Mouse (Mus musculus): ENCODE measurements at regions not wholly inside any gene's neighbourhood (a gene's known extent, or its start where the extent isn't known, plus 50 kb on each side); places are given as distances from the start of the nearest gene placed in this dataset.
"Not testable (repeated sequence)": the region's sequence is repeated elsewhere in the genome, so short reads cannot be mapped to it uniquely, and the experiment has no call there.

DNA sequence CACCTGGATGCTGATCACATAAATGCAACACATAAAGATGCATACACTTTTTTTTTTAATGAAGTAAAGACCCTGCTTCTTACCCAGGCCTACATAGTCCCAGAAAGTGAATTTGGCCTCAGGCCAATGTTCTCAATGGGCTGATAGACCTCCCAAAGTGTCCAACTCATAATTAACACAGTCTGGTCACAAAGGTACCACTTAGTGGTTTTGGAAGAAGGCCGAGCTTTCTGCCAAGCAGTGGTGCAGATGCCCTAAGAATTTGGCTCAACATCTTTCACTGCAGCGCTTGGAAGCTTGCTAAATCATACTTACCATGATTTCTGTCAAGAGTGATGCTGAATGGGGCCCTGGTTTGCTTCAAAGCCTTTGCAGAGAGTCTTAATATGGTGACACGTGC, 706.4 kb upstream of the Rag2 start:
- DNase-seq (ENCODE audit: low spot score) = no peak

DNA sequence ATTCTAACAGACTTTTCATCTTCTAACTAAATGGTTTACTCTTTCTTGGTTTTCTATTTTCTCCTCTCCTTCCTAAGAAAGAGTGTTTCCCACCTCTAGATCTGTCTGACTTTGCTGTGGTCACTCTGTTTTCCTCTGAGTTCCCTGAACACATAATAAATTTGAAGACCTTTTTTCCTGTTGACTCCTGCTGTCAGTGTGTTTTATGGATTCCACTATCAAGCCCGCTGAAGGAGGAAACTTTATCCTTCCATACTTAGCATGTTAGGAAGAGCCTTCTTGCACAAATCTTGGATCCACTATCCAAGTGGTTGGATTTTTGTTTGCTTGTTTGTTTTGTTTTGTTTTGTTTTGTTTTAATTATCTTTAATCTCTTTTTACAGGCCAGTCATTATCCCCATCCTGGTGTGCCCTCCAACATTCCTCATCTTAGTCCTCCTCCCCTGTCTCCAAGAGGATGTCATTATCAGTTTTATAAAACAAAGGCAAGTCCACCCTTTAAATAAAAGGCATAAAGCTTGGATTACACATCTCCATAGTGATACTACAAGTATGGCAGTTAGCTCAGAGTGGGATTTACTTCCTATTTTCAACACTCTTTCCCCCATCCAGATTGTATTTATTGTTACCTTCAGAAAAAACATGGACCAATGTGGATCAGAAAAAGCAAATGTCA, 704.8 kb upstream of the Rag2 start:
- DNase-seq (ENCODE audit: low spot score) = no peak

DNA sequence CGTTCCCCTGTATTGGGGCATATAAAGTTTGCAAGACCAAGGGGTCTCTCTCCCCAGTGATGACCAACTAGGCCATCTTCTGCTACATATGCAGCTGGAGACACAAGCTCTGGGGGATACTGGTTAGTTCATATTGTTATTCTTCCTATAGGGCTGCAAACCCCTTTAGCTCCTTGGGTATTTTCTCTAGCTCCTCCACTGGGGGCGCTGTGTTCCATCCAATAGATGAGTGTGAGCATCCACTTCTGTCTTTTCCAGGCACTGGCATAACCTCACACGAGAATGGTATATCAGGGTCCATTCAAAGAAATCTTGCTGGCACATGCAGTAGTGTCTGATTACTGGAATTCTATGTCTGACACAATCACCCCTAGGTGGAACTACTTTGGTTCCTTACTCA, 675.9 kb upstream of the Rag2 start:
- not testable (repeated sequence) for DNase-seq (ENCODE audit: low spot score)

DNA sequence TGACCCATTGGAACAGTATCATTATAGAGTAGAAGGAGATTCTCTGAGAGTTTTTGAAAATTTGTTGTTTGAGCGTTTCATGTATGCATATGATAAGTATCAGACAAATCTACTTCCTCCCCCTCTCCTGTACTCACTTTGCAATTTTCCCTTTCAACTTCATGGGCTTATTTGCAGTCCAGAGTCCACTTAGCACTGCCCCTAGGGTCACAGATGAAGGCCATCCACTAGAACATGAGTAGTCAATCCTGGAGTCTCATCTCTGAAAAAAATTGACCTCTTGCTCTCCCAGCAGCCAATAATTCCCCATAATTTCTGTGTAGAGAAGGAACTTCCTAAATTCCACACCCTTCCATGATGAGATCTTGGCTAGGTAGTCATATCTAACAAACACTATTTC, 665.1 kb upstream of the Rag2 start:
- DNase-seq (ENCODE audit: low spot score) = no peak

DNA sequence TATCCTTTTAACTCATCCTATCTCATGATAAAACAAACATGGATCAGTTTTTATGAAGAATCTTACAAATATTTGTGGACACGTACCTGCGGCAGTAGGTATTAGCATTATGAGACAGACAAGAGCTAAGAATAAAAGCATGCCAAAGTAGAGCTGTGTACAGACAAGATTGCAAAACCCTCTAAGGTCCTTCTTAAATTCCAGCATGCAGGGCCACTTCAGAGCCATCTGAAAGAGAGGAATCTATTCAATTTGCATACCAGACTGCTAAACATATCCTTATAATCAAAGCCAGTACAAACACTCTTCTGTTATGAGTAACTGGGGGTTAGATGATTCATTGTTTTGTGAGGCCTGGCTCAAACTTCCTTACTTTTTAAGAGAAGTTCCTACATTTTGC, 659.9 kb upstream of the Rag2 start:
- no peak for DNase-seq (ENCODE audit: low spot score)

DNA sequence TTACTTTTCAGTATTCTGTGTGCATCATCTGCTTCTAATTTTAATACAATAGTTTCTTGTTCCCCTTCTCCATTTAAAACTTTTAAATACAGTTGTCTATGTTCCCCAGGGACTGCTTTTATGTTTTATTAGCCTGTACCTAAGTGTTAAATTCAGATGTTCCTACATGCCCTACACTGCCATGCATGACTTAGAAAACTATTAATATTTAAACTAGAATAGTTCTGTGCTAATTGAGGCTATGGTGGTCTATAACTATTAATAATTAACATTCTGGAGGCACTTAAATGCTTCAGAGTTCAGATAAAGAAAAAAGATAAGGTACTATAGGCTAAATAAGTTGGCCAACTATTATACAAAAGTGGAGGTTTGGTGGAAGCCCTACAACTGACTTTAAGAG, 647.3 kb upstream of the Rag2 start:
- DNase-seq (ENCODE audit: low spot score) = no peak

DNA sequence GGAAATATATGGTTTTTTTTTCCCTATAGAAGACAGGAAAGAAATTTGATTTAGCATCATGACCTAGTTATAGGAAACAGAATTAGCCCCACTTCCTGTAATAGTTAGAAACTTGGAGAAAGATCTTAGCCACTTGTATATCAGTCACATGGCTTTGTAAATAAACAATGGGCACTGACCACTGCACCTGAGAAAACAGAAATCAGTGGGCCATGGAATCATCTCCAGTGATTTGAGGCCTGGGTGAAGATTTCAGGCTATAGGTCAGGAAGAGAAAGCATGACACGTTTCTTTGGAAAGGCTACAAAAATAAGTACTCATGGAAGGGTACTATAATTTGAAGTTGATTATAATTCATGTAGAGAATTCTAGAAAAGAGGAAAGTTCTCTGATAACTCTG, 642.2 kb upstream of the Rag2 start:
- no peak for DNase-seq (ENCODE audit: low spot score)

DNA sequence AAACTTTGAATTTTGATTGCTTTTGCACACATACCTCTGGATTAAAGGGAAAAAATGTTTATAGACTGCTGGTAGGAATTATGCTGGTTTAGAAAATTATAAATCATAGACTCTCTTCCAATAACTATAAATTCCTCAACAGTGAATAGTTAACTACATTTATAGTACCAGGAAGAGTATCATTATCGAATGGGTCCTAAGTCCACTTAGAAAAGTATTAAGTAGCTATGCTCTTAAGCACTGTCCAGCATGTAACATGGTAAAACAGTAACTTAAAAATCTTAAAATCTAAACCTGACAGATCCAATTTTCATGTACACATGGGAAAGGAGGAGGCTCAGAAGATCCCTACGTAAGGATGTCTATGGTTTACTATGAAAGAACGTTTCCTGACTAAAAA, 609.2 kb upstream of the Rag2 start:
- no peak for DNase-seq (ENCODE audit: low spot score)

DNA sequence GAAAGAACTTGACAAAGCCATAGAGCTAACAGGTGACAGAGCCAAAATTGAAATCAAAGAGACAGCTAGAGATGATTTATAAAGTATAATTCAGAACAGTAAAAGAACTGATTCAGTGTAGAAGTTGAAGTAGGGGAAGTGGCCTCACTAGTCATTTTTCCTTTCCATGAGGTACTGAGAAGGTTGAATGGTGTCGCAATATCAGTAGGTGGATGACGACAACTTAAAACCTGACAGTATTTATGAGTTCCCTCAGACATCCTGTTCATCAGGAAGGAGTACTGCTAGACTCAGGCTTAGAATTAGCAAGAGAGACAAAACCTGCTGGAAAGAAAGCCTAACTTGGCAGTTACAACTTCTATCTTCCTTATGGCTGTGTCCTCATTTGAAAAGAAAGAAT, 605.1 kb upstream of the Rag2 start:
- DNase-seq (ENCODE audit: low spot score) = no peak

DNA sequence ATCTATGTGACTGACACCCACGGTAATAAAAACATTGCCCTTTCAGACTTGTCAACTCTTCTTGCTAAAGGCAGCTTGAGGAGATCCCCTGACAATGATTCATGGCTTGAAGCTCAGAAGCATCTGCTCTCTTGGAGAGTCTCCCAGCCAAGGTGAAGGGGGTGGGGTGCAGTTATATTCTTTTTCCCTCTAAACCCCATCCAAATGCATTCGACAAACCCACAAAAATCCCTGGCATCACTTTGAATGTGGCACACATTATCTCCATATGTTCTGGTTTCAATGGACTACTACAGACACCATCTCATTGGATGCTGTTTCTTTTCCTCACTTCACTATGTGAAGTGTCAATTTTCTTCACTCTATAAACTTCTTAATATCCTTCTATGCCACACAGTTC, 603.0 kb upstream of the Rag2 start:
- no peak for DNase-seq (ENCODE audit: low spot score)

DNA sequence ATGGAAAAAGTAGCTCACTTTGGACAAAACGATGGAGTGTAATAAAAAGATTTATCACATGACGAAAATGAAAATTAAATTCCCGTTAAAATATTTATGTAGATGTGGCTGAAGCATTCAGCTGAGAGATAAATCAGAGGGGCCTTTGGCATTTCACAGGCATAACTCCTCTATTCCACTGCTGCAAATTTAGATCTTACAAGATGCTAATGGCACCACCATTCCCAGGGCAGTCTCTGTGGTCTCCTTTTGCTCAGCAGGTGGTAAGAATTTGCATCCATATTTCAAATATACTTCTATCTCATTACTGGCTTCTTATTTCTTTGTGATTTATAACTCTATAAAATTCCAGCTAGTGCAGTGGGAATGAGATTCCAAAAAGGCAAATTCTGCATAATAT, 581.5 kb upstream of the Rag2 start:
- DNase-seq (ENCODE audit: low spot score) = no peak

DNA sequence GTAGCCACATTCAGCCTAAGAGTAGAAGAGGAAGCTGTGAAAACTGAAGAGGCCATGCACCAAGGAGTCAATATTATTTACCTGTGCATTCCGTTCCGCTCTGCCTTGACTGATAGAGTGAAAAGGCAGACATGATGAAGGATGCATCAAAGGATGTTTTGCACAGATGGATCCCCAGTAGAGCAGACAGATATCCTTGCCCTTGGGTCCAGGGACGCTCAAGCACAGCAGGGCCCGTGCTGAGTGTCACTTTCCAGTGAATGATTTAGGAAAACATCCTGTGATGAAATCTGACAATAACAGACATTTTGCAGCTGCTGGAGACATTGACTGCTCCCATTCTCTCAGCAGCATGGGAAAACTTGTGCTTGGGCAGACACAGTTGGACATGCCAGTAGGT, 561.6 kb upstream of the Rag2 start:
- no peak for DNase-seq (ENCODE audit: low spot score)

DNA sequence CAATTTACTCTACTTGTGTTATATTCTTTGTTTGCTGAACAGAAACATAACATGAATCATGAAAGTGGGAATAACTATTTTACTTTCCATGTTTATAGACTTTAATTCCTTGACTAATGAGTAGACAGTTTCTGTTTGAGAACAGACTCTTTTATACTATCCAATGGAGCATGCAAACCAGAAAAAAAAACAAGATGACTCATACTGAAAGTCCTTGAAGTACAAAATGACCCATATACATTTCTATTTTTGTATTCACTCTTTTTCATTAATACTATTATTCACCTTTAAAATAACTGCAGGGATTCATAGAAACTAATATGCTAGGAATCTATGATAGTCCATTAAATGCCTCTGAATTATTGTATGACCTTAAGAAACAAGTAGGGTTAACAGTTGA, 549.5 kb upstream of the Rag2 start:
- DNase-seq (ENCODE audit: low spot score) = no peak

DNA sequence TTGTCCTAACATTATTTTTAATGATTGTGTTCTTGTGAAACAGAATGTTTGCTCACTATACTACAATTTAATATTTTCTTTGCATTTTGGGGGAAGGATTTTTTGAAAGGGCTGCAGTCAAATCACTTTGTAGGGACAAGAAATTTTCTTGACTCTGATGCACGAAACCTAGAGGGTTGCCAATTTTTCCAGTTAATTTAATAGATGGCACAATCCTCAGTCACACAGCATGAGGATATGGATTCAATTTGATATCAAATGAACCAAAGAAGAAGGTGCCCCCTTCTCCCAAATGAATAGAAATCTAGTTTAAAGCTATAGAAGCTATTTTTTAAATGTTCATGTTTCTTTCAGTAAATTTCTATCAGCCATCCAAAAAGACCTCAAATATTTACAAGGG, 544.3 kb upstream of the Rag2 start:
- no peak for DNase-seq (ENCODE audit: low spot score)

DNA sequence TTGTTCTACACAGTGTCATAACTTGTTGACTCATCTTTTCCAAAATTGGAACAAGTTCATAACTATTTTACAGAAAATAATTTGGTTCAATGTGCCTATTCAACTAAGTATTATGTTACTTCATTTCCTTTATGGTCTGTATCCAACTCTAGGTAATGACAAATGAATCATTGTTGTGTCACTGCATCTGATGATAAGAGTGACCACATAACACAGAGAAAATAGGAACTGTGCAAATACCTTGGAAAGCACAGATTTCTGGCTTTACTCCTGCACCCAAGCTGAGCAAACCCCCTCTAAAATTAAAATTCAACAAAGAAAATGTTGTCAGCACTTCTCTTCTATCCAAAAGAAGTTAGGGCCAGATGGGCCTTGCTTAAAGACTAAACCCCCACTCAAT, 540.7 kb upstream of the Rag2 start:
- DNase-seq (ENCODE audit: low spot score) = no peak

DNA sequence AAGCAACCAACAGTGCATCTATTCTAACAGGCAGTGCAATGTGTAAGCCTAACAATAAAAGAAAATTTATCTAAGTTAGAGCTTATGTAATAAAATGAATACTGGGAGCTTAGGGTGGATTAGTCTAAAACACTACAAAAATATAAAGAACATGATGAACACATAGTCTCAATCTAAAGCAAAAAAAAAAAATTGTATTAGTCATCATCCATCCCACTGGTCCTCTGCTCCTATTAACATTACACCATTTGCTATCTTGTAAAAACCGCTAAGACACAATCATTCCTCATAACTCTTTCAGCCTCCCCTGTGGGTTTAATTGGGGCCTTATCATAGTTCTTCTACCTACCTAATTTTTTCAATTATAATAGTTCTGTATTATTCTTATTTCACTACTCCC, 539.9 kb upstream of the Rag2 start:
- DNase-seq (ENCODE audit: low spot score) = no peak

DNA sequence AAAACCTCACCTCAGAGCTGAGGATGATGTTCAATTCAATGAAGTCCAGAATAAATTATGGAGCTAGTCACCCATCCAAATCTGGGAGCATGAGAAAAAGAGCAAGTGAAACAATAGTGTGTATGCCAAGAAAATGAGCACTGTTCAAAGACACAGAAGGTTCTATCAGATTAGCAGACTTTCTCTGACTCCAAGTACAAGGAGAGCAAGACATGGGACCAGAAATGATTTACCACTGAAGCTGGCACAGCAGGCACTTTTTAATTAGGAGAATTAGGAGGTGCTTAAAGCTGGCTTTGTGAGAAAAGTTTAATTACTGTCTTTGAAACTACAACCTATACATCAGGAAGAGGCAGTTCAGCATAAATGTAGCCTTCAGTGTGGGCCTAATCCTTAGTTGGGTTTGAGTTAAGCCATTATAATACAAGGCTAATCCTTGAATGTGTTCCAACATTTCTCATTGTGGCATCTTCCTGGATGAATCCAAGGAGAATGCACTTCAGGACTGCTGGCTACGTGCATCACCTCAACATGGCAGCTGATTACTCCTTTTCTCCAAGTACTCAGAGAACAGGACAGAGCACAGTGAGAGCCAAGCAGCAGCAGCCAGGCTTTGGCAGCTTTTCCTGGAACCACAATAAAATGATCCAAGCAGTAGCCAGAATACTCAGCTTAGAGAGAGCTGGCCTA, 517.2 kb upstream of the Rag2 start:
- no peak for DNase-seq (ENCODE audit: low spot score)

DNA sequence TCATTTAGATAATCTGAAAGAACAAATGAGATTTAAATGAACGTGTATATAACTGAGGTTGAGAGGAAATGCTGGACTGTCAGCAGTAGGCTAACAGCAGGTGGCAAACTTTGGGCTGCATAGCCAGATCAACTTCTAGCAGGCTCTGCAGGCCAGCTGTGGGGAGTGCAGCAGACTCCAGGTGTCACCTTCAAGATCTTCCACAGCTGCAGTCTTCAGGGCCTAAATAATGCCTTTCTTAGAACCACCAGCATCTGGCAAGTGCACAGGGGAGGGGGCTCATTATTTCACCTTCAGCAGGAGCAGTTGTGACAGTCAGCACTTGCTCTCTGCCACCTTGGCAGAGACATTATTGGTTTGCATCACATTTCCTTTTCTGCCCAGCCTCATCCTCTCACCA, 487.7 kb upstream of the Rag2 start:
- no peak for DNase-seq (ENCODE audit: low spot score)

DNA sequence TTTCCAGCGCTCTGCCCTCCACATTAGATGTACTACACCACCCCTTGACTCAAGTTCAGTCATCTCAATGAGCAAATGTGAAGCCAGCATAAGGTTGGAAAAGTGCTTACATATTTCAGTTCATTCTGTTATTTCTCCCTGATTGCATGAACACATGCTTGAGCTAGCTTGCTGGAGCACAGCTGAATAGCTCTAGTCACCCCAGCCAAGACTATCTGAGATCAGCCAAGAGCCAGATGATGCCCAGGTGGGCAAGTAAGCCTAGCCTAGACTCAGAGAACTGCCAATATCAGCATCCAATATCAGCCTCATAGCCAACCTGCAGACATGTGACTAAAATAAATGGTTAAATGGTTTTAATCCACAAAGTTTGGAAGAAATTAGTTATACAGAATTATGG, 484.6 kb upstream of the Rag2 start:
- no peak for DNase-seq (ENCODE audit: low spot score)

DNA sequence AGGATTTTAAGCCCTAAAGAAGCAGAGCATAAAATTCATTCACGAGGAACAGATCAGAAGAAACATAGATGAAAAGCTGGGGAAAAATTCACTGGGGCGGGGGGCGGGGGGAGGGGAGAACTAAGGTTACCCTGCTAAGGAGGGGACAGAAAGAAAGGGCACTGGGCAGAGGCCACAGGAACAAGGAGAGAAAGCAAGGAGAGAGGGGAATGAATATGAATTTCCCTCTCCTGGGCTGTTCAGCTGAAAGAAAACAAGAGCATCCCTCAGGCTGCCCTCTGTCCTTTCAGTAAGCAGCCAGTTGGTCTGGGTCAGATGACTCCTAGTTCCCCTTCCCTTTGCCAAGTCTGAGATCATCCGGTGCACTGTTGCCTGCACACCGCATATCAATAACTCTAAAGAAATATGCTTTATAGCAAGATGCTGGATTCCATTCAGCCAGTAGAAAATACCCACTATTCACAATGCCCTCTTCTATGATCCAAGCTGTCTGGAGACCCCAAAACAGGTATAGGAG, 467.7 kb upstream of the Rag2 start:
- no peak for DNase-seq (ENCODE audit: low spot score)

DNA sequence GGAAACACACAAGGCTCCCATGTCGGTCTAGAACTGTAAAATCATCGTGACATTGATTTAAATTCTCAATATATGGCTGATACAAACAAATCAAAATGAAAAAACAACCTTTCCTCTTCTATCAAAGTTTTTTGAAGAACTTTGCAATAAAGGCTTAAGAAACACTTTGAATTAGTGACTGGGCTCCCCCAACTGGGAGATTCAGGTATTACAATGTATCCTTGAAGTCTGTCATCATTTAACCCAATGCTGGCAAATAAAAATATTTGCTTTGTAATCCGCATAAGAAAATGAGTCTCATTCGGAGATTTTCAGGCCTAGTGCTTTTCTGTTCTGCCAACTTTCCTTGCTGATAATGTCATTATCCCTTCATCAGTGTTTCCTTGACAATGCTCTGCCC, 465.2 kb upstream of the Rag2 start:
- DNase-seq (ENCODE audit: low spot score) = no peak

DNA sequence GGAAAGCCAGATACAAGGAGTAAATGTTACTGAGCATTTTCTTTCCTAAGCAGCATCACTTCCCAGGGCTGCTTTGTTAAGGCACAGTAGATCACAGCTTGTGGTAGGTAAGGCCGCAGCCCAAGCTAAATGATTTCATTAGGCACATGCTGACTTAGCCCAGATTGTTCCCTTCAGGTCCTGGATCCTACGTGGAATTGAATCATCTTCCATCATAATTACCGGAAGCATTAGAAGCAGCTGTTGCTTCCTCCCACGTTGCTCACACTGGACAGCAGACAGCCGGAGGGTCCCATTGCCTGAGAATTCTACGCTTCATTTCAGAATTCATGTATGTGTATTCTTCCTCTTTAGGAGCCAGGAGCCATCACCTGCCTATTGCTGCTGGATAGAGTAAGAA, 458.6 kb upstream of the Rag2 start:
- DNase-seq (ENCODE audit: low spot score) = no peak

DNA sequence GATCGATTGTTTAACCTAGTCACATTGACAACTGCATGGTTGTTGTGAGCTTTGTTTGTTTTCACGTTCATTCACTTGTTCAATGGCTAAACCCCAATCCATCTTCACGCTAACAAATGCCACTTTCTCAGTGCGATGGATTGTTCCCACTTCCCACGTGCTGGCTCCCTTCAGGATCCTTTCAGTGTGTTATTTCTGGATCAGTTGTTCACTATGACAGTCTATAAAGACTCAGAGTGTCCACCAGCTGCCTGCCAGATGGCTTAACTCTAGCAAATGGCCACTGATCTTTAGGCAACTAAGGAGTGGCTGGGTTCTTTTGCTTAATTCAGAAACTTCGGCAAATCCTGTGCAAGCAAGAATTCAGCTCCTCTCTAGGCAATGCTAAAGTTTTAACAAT, 451.7 kb upstream of the Rag2 start:
- no peak for DNase-seq (ENCODE audit: low spot score)

DNA sequence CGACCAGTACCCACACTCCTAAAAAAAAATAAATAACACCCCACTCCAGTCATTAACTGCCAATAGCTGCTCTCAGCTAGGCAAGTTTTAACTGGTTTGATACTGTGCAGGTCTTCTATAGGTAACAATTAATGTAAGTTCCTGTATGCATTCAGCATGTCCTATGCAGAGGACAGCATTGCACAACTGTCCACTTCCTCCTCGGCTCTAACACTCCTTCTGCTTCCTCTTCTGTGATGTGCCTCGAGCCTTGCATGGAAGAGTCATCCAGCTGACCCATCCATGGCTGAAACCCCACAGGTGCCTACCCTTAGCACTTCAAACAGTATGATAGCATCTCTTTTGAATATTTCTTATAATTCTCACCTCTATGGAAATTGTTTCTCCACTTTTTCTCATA, 449.4 kb upstream of the Rag2 start:
- no peak for DNase-seq (ENCODE audit: low spot score)

Measured in ovary, adult 18-20 months (tissue).